Mouse (Mus musculus) hindbrain, postnatal 0 days (tissue): Measurements from ENCODE around the gene Tiam2. TPM values are rescaled to one million over a fixed set of nuclear protein-coding genes. Genes with fewer than 3 reads are reported as not detected.

Experiments used
- ATAC-seq: fragments of 200-750 bp; cut with Nextera tagmentation; 2 replicates; pipeline ENCODE4 v1.8.0; 2017; ENCODE audit warnings: mild to moderate bottlenecking, moderate TSS enrichment, moderate library complexity
- DNase-seq: peaks from one replicate; pipeline ENCODE4 v3.0.0-alpha.2; 2015; ENCODE audit warnings: low spot score
- H3K27ac ChIP-seq: fragments of 300-500 bp; sonication (generic); 2 replicates; pipeline ENCODE4 v1.5.1; 2014; ENCODE audit warnings: mild to moderate bottlenecking
- H3K27me3 ChIP-seq: fragments of 300-500 bp; sonication (generic); 2 replicates; pipeline ENCODE4 v1.6.1; 2014; ENCODE audit warnings: low read length, mixed read lengths; ENCODE audit not compliant: insufficient read depth
- H3K36me3 ChIP-seq: fragments of 300-500 bp; sonication (generic); 2 replicates; pipeline ENCODE4 v1.6.1; 2014; ENCODE audit warnings: low read length, mixed read lengths; ENCODE audit not compliant: insufficient read depth
- H3K4me1 ChIP-seq: fragments of 300-500 bp; sonication (generic); 2 replicates; pipeline ENCODE4 v1.6.1; 2014; ENCODE audit warnings: antibody characterized with exemption, low read length, mixed read lengths; ENCODE audit not compliant: insufficient read depth
- H3K4me2 ChIP-seq: fragments of 300-500 bp; sonication (generic); 2 replicates; pipeline ENCODE4 v1.6.1; 2014; ENCODE audit warnings: low read depth, mild to moderate bottlenecking, low read length, moderate library complexity, mixed read lengths
- H3K4me3 ChIP-seq: fragments of 300-500 bp; sonication (generic); 2 replicates; pipeline ENCODE4 v1.5.1; 2014; ENCODE audit warnings: low read length
- H3K9ac ChIP-seq: fragments of 300-500 bp; sonication (generic); replicated peaks from 2 replicates; pipeline ENCODE4 v1.6.1; 2014; ENCODE audit warnings: mild to moderate bottlenecking, low read length, moderate library complexity, mixed read lengths
- H3K9me3 ChIP-seq: fragments of 300-500 bp; sonication (generic); 2 replicates; pipeline ENCODE4 v1.6.1; 2016; ENCODE audit warnings: low read length, mixed read lengths
- CTCF ChIP-seq: IDR thresholded peaks from 2 replicates; pipeline ENCODE4 v1.5.1; 2016; ENCODE audit warnings: antibody characterized with exemption, control low read depth, low read depth
- WGBS: fragments of 180-500 bp; shearing (Covaris S2); extraction: QIAGEN DNeasy Blood & Tissue Kit; methylation state at CpG from one replicate; pipeline ENCODE4 v1.1.7; 2014; 5-methylcytosine and 5-hydroxymethylcytosine counted together
- polyA plus RNA-seq: library from polyadenylated mRNA; unstranded; fragments of >200 nt; fragmentation: Nextera tagmentation; extraction: Ambion mirVana; gene quantifications from 2 replicates; pipeline ENCODE4 v1.2.1, GENCODE M21; 2015
- total RNA-seq: library from RNA; depleted of rRNA; stranded (reverse); fragments of >200 nt; gene quantifications from 2 replicates; pipeline ENCODE4 v1.2.3, GENCODE M21; 2014

The Tiam2 gene
- total and polyA plus RNA-seq, 2 experiments from 2014 or later, result 2.8 to 8.8 TPM

- no peak for TF ChIP-seq CTCF
Observed at GRCm38 (mm10) chr17:3387819-3388218, 61.4 kb downstream of the Tiam2 start.

GRCm38 (mm10) chr17:3389741-3390140 lies 63.4 kb downstream of the Tiam2 start:
- H3K4me1 ChIP-seq, result no peaks in the 10 kb centered on the region
- DNase-seq, result no peak
- WGBS, result 83% methylated on average over 4 of the region's 4 CpGs

More at GRCm38 (mm10) chr17:3387819-3388218, 61.4 kb downstream of the Tiam2 start:
- no peak for DNase-seq
- H3K4me2 ChIP-seq, result no peak overlapping the region
- no peaks in the 10 kb centered on the region for H3K9me3 ChIP-seq
- H3K27ac ChIP-seq, result no peak overlapping the region
- no peak overlapping the region for H3K9ac ChIP-seq
- no peak for ATAC-seq
- H3K36me3 ChIP-seq, result no peaks in the 10 kb centered on the region
- no peak overlapping the region for H3K4me3 ChIP-seq
- H3K4me1 ChIP-seq, result no peaks in the 10 kb centered on the region
- WGBS, result 68% methylated on average over 4 of the region's 4 CpGs
- no peaks in the 10 kb centered on the region for H3K27me3 ChIP-seq

GRCm38 (mm10) chr17:3393981-3394380 lies 67.6 kb downstream of the Tiam2 start:
- Histone ChIP-seq H3K4me1 (no peaks in the 10 kb centered on the region), H3K9me3 (no peaks in the 10 kb centered on the region), H3K36me3 (no peaks in the 10 kb centered on the region), H3K4me3 (no peak overlapping the region), H3K27ac (no peak overlapping the region), H3K4me2 (no peak overlapping the region), H3K9ac (no peak overlapping the region), H3K27me3 (no peaks in the 10 kb centered on the region)
- DNase-seq (no peak), ATAC-seq (no peak)
- 76% methylated on average over 2 of the region's 2 CpGs for WGBS
- no peak for TF ChIP-seq CTCF

More at GRCm38 (mm10) chr17:3389741-3390140, 63.4 kb downstream of the Tiam2 start:
- no peak overlapping the region for H3K9ac ChIP-seq
- no peak overlapping the region for H3K4me3 ChIP-seq
- no peak overlapping the region for H3K27ac ChIP-seq
- H3K27me3 ChIP-seq, result no peaks in the 10 kb centered on the region
- ATAC-seq, result no peak
- H3K9me3 ChIP-seq, result no peaks in the 10 kb centered on the region
- no peak for TF ChIP-seq CTCF
- no peak overlapping the region for H3K4me2 ChIP-seq
- no peaks in the 10 kb centered on the region for H3K36me3 ChIP-seq

GRCm38 (mm10) chr17:3394985-3395384 lies 68.6 kb downstream of the Tiam2 start:
- no peak overlapping the region for H3K9ac ChIP-seq
- H3K4me1 ChIP-seq, result no peaks in the 10 kb centered on the region
- WGBS, result 72% methylated on average over 2 of the region's 2 CpGs
- no peak overlapping the region for H3K4me3 ChIP-seq
- H3K4me2 ChIP-seq, result no peak overlapping the region
- DNase-seq, result no peak
- no peak for ATAC-seq
- H3K27me3 ChIP-seq, result no peaks in the 10 kb centered on the region
- H3K9me3 ChIP-seq, result no peaks in the 10 kb centered on the region
- no peaks in the 10 kb centered on the region for H3K36me3 ChIP-seq
- no peak overlapping the region for H3K27ac ChIP-seq
- no peak for TF ChIP-seq CTCF

GRCm38 (mm10) chr17:3396881-3397281 lies 70.5 kb downstream of the Tiam2 start:
- H3K4me3 ChIP-seq, result no peak overlapping the region
- no peaks in the 10 kb centered on the region for H3K4me1 ChIP-seq
- ATAC-seq, result no peak
- WGBS, result 77% methylated on average over 12 of the region's 12 CpGs
- no peak for DNase-seq
- no peak for TF ChIP-seq CTCF
- no peaks in the 10 kb centered on the region for H3K27me3 ChIP-seq
- H3K36me3 ChIP-seq, result no peaks in the 10 kb centered on the region
- no peak overlapping the region for H3K27ac ChIP-seq
- no peak overlapping the region for H3K9ac ChIP-seq
- no peak overlapping the region for H3K4me2 ChIP-seq
- H3K9me3 ChIP-seq, result no peaks in the 10 kb centered on the region

GRCm38 (mm10) chr17:3397836-3398235 lies 71.5 kb downstream of the Tiam2 start:
- H3K4me1 ChIP-seq, result no peaks in the 10 kb centered on the region
- no peak overlapping the region for H3K4me3 ChIP-seq
- H3K27ac ChIP-seq, result no peak overlapping the region
- DNase-seq (no peak), ATAC-seq (no peak)
- H3K9me3 ChIP-seq, result no peaks in the 10 kb centered on the region
- no peaks in the 10 kb centered on the region for H3K36me3 ChIP-seq
- 61% methylated on average over 5 of the region's 5 CpGs for WGBS
- TF ChIP-seq CTCF, result no peak
- no peak overlapping the region for H3K4me2 ChIP-seq
- no peak overlapping the region for H3K9ac ChIP-seq
- no peaks in the 10 kb centered on the region for H3K27me3 ChIP-seq

- WGBS, result 79% methylated on average over 9 of the region's 9 CpGs
- TF ChIP-seq CTCF, result no peak
- no peak overlapping the region for H3K4me2 ChIP-seq
- H3K4me1 ChIP-seq, result no peaks in the 10 kb centered on the region
- DNase-seq (no peak), ATAC-seq (no peak)
- H3K27ac ChIP-seq, result no peak overlapping the region
- H3K9me3 ChIP-seq, result no peaks in the 10 kb centered on the region
- H3K27me3 ChIP-seq, result no peaks in the 10 kb centered on the region
- H3K36me3 ChIP-seq, result no peaks in the 10 kb centered on the region
- H3K4me3 ChIP-seq, result no peak overlapping the region
- H3K9ac ChIP-seq, result no peak overlapping the region
Observed at GRCm38 (mm10) chr17:3405350-3406073, 79.1 kb downstream of the Tiam2 start.
